Mouse (Mus musculus): ENCODE results near the gene Map7d2.

DNA sequence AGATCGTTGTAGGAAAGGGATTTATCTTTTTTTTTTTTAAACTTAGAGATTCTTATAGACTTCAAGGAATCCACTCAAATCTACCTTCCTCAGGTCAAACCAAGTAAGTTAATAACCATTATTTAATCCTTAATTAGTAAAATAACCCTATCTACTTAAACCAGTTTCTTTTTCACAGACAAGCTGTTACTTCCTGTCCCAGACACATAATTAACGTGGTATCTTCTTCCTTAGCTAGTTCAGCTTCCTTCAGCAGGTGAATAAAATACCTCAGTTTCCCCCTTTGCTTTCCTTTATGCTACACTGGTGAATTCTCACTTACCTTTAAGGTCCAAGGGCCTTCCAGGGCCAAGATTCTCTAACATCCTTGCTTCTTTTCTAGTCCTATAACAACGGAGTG is 107.4 kb downstream of the Map7d2 start:
- TF ChIP-seq CTCF (IDR thresholded peaks at IDR 0.05 in 2 of 3, conservative IDR thresholded peaks at IDR 0.05 in 1 of 3; ENCODE audit: control insufficient read depth in 1 of 3, insufficient read depth in 1 of 3, low read depth in 2 of 3, low read length in 3 of 3, poor library complexity in 1 of 3, severe bottlenecking in 1 of 3) (no peak), GATA1 (IDR thresholded peaks at IDR 0.05; ENCODE audit: low read depth, low read length) (no peak), KAT2A (conservative IDR thresholded peaks at IDR 0.05; ENCODE audit: low read depth, low read length) (no peak), SMC3 (IDR thresholded peaks at IDR 0.05; ENCODE audit: low read depth, low read length) (no peak)

Data from MEL (cell line).